Mouse (Mus musculus) hindbrain, embryonic 13.5 days (tissue): ENCODE measurements at regions not wholly inside any gene's neighbourhood (a gene's known extent, or its start where the extent isn't known, plus 50 kb on each side); places are given as distances from the start of the nearest gene placed in this dataset.
A peak's percentile ranks its signal among the peaks of the same experiment; 100 is the strongest.

Experiments
- ATAC-seq: fragments of 200-750 bp; cut with Nextera tagmentation; 2 replicates; pipeline ENCODE4 v1.8.0; 2017; ENCODE audit warnings: moderate TSS enrichment; ENCODE audit not compliant: low FRiP score
- H3K27ac ChIP-seq: fragments of 300-500 bp; sonication (generic); 2 replicates; pipeline ENCODE4 v1.5.1; 2015; ENCODE audit warnings: inconsistent platforms, mild to moderate bottlenecking, moderate library complexity
- H3K27me3 ChIP-seq: fragments of 300-500 bp; sonication (generic); 2 replicates; pipeline ENCODE4 v1.6.1; 2015; ENCODE audit warnings: mild to moderate bottlenecking, inconsistent platforms
- H3K36me3 ChIP-seq: fragments of 300-500 bp; sonication (generic); 2 replicates; pipeline ENCODE4 v1.6.1; 2015; ENCODE audit warnings: mild to moderate bottlenecking, inconsistent platforms
- H3K4me1 ChIP-seq: fragments of 300-500 bp; sonication (generic); replicated peaks from 2 replicates; pipeline ENCODE4 v1.6.1; 2015; ENCODE audit warnings: inconsistent platforms
- H3K4me2 ChIP-seq: fragments of 300-500 bp; sonication (generic); 2 replicates; pipeline ENCODE4 v1.6.1; 2015; ENCODE audit warnings: inconsistent platforms, mild to moderate bottlenecking, moderate library complexity
- H3K4me3 ChIP-seq: fragments of 300-500 bp; sonication (generic); 2 replicates; pipeline ENCODE4 v1.5.1; 2015; ENCODE audit warnings: mild to moderate bottlenecking, inconsistent platforms
- H3K9ac ChIP-seq: fragments of 300-500 bp; sonication (generic); 2 replicates; pipeline ENCODE4 v1.6.1; 2015; ENCODE audit warnings: mild to moderate bottlenecking, inconsistent platforms
- H3K9me3 ChIP-seq: fragments of 300-500 bp; sonication (generic); 2 replicates; pipeline ENCODE4 v1.6.1; 2016; ENCODE audit warnings: inconsistent platforms
- WGBS: fragments of 180-500 bp; shearing (Covaris S2); methylation state at CpG from one replicate; pipeline ENCODE4 v1.1.7; 2015; 5-methylcytosine and 5-hydroxymethylcytosine counted together

- Histone ChIP-seq H3K9me3 (no peaks in the 10 kb centered on the region), H3K4me2 (no peak overlapping the region), H3K27me3 (no peaks in the 10 kb centered on the region), H3K27ac (no peak overlapping the region), H3K9ac (no peak overlapping the region), H3K4me3 (no peak overlapping the region), H3K36me3 (no peaks in the 10 kb centered on the region), H3K4me1 (peaks cover 19% of the 10 kb centered on the region; the same call in 1 of the 2 replicates)
- WGBS = 77% methylated on average over 13 of the region's 13 CpGs
- ATAC-seq = no peak
Observed at GRCm38 (mm10) chr1:75612083-75612720, 66.1 kb downstream of the Slc4a3 start.

- Histone ChIP-seq H3K4me3 (no peak overlapping the region), H3K9me3 (no peaks in the 10 kb centered on the region), H3K27me3 (no peaks in the 10 kb centered on the region), H3K27ac (no peak overlapping the region), H3K4me1 (peaks cover 19% of the 10 kb centered on the region; the same call in 1 of the 2 replicates), H3K9ac (no peak overlapping the region), H3K36me3 (no peaks in the 10 kb centered on the region), H3K4me2 (no peak overlapping the region)
- no peak for ATAC-seq
- WGBS = 78% methylated on average over 2 of the region's 2 CpGs
Observed at GRCm38 (mm10) chr1:75613206-75613605, 67.1 kb downstream of the Slc4a3 start.

GRCm38 (mm10) chr1:75616971-75617370 is 70.9 kb downstream of the Slc4a3 start:
- no peak overlapping the region for H3K9ac ChIP-seq
- WGBS = 78% methylated on average over 2 of the region's 2 CpGs
- no peak overlapping the region for H3K4me3 ChIP-seq
- ATAC-seq = no peak
- H3K27me3 ChIP-seq = no peaks in the 10 kb centered on the region
- no peak overlapping the region for H3K27ac ChIP-seq
- no peaks in the 10 kb centered on the region for H3K36me3 ChIP-seq
- H3K4me2 ChIP-seq = no peak overlapping the region
- no peaks in the 10 kb centered on the region for H3K4me1 ChIP-seq
- no peaks in the 10 kb centered on the region for H3K9me3 ChIP-seq

- H3K27me3 ChIP-seq = no peaks in the 10 kb centered on the region
- H3K4me2 ChIP-seq = no peak overlapping the region
- ATAC-seq = no peak
- WGBS = 74% methylated on average over 7 of the region's 7 CpGs
- H3K9me3 ChIP-seq = no peaks in the 10 kb centered on the region
- no peaks in the 10 kb centered on the region for H3K4me1 ChIP-seq
- no peak overlapping the region for H3K4me3 ChIP-seq
- no peak overlapping the region for H3K9ac ChIP-seq
- no peaks in the 10 kb centered on the region for H3K36me3 ChIP-seq
- no peak overlapping the region for H3K27ac ChIP-seq
Observed at GRCm38 (mm10) chr1:75618367-75618790, 72.3 kb downstream of the Slc4a3 start.

GRCm38 (mm10) chr1:75630287-75630686 is 84.2 kb downstream of the Slc4a3 start:
- no peak overlapping the region for H3K4me3 ChIP-seq
- WGBS = 83% methylated on average over 2 of the region's 2 CpGs
- H3K27me3 ChIP-seq = no peaks in the 10 kb centered on the region
- H3K9ac ChIP-seq = no peak overlapping the region
- no peaks in the 10 kb centered on the region for H3K36me3 ChIP-seq
- H3K27ac ChIP-seq = no peak overlapping the region
- no peaks in the 10 kb centered on the region for H3K4me1 ChIP-seq
- no peak for ATAC-seq
- no peaks in the 10 kb centered on the region for H3K9me3 ChIP-seq
- no peak overlapping the region for H3K4me2 ChIP-seq

- 69% methylated on average over 1 of the region's 1 CpGs for WGBS
- Histone ChIP-seq H3K9me3 (no peaks in the 10 kb centered on the region), H3K36me3 (no peaks in the 10 kb centered on the region), H3K4me3 (no peak overlapping the region), H3K27me3 (no peaks in the 10 kb centered on the region), H3K4me1 (no peaks in the 10 kb centered on the region), H3K4me2 (no peak overlapping the region), H3K9ac (no peak overlapping the region), H3K27ac (no peak overlapping the region)
- ATAC-seq = no peak
Observed at GRCm38 (mm10) chr1:75631729-75632128, 85.7 kb downstream of the Slc4a3 start.

- WGBS = 85% methylated on average over 4 of the region's 4 CpGs
- no peak overlapping the region for H3K9ac ChIP-seq
- no peak overlapping the region for H3K27ac ChIP-seq
Observed at GRCm38 (mm10) chr1:75635591-75635990, 89.5 kb downstream of the Slc4a3 start.

GRCm38 (mm10) chr1:75639031-75640001 is 93.2 kb downstream of the Slc4a3 start:
- no peak for ATAC-seq
- Histone ChIP-seq H3K9ac (no peak overlapping the region), H3K4me1 (no peaks in the 10 kb centered on the region), H3K4me3 (no peak overlapping the region), H3K9me3 (no peaks in the 10 kb centered on the region), H3K36me3 (no peaks in the 10 kb centered on the region), H3K27me3 (no peaks in the 10 kb centered on the region), H3K4me2 (no peak overlapping the region), H3K27ac (no peak overlapping the region)
- WGBS = 40% methylated on average over 8 of the region's 8 CpGs

More at GRCm38 (mm10) chr1:75635591-75635990, 89.5 kb downstream of the Slc4a3 start:
- H3K9me3 ChIP-seq = no peaks in the 10 kb centered on the region
- no peaks in the 10 kb centered on the region for H3K27me3 ChIP-seq
- no peak overlapping the region for H3K4me3 ChIP-seq
- no peak overlapping the region for H3K4me2 ChIP-seq
- H3K4me1 ChIP-seq = no peaks in the 10 kb centered on the region
- ATAC-seq = no peak
- H3K36me3 ChIP-seq = no peaks in the 10 kb centered on the region

GRCm38 (mm10) chr1:75642496-75642895 is 96.4 kb downstream of the Slc4a3 start:
- H3K9me3 ChIP-seq = no peaks in the 10 kb centered on the region
- H3K27ac ChIP-seq = no peak overlapping the region
- no peak overlapping the region for H3K9ac ChIP-seq
- H3K27me3 ChIP-seq = 0 out of 2 replicates have a peak, but pooled peaks cover 4% of the 10 kb centered on the region
- ATAC-seq = no peak
- H3K4me2 ChIP-seq = no peak overlapping the region
- H3K36me3 ChIP-seq = no peaks in the 10 kb centered on the region
- H3K4me1 ChIP-seq = no peaks in the 10 kb centered on the region
- 55% methylated on average over 3 of the region's 3 CpGs for WGBS
- H3K4me3 ChIP-seq = no peak overlapping the region

- no peak for ATAC-seq
- WGBS = 17% methylated on average over 10 of the region's 10 CpGs
- H3K27me3 ChIP-seq = 0 out of 2 replicates have a peak, but pooled peaks cover 14% of the 10 kb centered on the region
Observed at GRCm38 (mm10) chr1:75652547-75652946, 106.5 kb downstream of the Slc4a3 start.

GRCm38 (mm10) chr1:75652987-75653573 is 107.0 kb downstream of the Slc4a3 start:
- Histone ChIP-seq H3K4me2 (no peak overlapping the region), H3K36me3 (no peaks in the 10 kb centered on the region), H3K4me1 (peaks cover 11% of the 10 kb centered on the region), H3K9me3 (no peaks in the 10 kb centered on the region), H3K27ac (no peak overlapping the region), H3K9ac (no peak overlapping the region), H3K4me3 (no peak overlapping the region), H3K27me3 (0 out of 2 replicates have a peak, but pooled peaks cover 14% of the 10 kb centered on the region)
- 62% methylated on average over 3 of the region's 3 CpGs for WGBS
- peak; percentile 65 for ATAC-seq

More at GRCm38 (mm10) chr1:75652547-75652946, 106.5 kb downstream of the Slc4a3 start:
- H3K4me2 ChIP-seq = no peak overlapping the region
- no peak overlapping the region for H3K4me3 ChIP-seq
- H3K9ac ChIP-seq = no peak overlapping the region
- H3K27ac ChIP-seq = no peak overlapping the region
- H3K4me1 ChIP-seq = peaks cover 11% of the 10 kb centered on the region
- no peaks in the 10 kb centered on the region for H3K9me3 ChIP-seq
- no peaks in the 10 kb centered on the region for H3K36me3 ChIP-seq

GRCm38 (mm10) chr1:75653671-75654076 is 107.6 kb downstream of the Slc4a3 start:
- no peaks in the 10 kb centered on the region for H3K9me3 ChIP-seq
- H3K4me2 ChIP-seq = peak overlapping the region; percentile 40
- H3K9ac ChIP-seq = no peak overlapping the region
- H3K4me1 ChIP-seq = peaks cover 11% of the 10 kb centered on the region
- no peaks in the 10 kb centered on the region for H3K36me3 ChIP-seq
- H3K27ac ChIP-seq = no peak overlapping the region
- no peak overlapping the region for H3K4me3 ChIP-seq
- 2% methylated on average over 9 of the region's 9 CpGs for WGBS
- peak; percentile 77; the same call in 1 of the 2 replicates for ATAC-seq
- H3K27me3 ChIP-seq = 0 out of 2 replicates have a peak, but pooled peaks cover 14% of the 10 kb centered on the region
